Mouse (Mus musculus) cerebellum, adult 11 months (tissue): ENCODE data around the gene Ces4a.
A peak's percentile ranks its signal among the peaks of the same experiment; 100 is the strongest.
"Not testable (repeated sequence)": the region's sequence is repeated elsewhere in the genome, so short reads cannot be mapped to it uniquely, and the experiment has no call there.

Experiments
- DNase-seq: peaks from one replicate; pipeline ENCODE4 v3.0.0; 2022

Gene Ces4a

GRCm38 (mm10) chr8:105170381-105171115 lies 38.9 kb downstream of the Ces4a start, which contains the start of gene Cbfb:
Gene Cbfb (plus strand): TSS chr8:105170674.
- peak; percentile 87 for DNase-seq

- DNase-seq, result peak; percentile 26
These were observed 39.8 kb downstream of the Ces4a start for GRCm38 (mm10) chr8:105171116-105172002.

- no peak for DNase-seq
These were observed 40.4 kb downstream of the Ces4a start for GRCm38 (mm10) chr8:105172003-105172362.

- DNase-seq, result not testable (repeated sequence)
These were observed 43.7 kb downstream of the Ces4a start for GRCm38 (mm10) chr8:105175287-105175686.

- no peak for DNase-seq
These were observed 46.7 kb downstream of the Ces4a start for GRCm38 (mm10) chr8:105178211-105178800.

GRCm38 (mm10) chr8:105182201-105182600 lies 50.6 kb downstream of the Ces4a start:
- no peak for DNase-seq

GRCm38 (mm10) chr8:105186467-105187005 lies 54.9 kb downstream of the Ces4a start:
- DNase-seq, result no peak

GRCm38 (mm10) chr8:105192182-105192581 lies 60.6 kb downstream of the Ces4a start:
- DNase-seq, result no peak
